Mouse (Mus musculus): Measurements from ENCODE around the gene Olfr211. TPM values are rescaled to one million over a fixed set of nuclear protein-coding genes. Genes with fewer than 3 reads are reported as not detected.

Gene Olfr211
- polyA plus RNA-seq, 1 experiment: not detected

GRCm38 (mm10) chr6:116542500-116542899, 53.6 kb downstream of the Olfr211 start:
- no peak for TF ChIP-seq GATA1 (IDR thresholded peaks at IDR 0.05; ENCODE audit: low read length)

Other genes with a start within 250 kb of the Olfr211 start
- 0.90 and 1.8 TPM in 2 replicates for gene Zfand4, start 224.9 kb upstream of the Olfr211 start, polyA plus RNA-seq (2012)
- gene March8, start 151.1 kb upstream of the Olfr211 start, polyA plus RNA-seq (2012): 9.5 and 13.7 TPM in 2 replicates
- gene Alox5, start 27.9 kb upstream of the Olfr211 start, polyA plus RNA-seq (2012): 0.12 TPM in 2 replicates
- not detected in 2 replicates for gene Olfr212, start 17.4 kb downstream of the Olfr211 start, polyA plus RNA-seq (2012)
- not detected in 2 replicates for gene Olfr213, start 49.4 kb downstream of the Olfr211 start, polyA plus RNA-seq (2012)
- gene Gm5580, start 62.0 kb downstream of the Olfr211 start, polyA plus RNA-seq (2012): 0.17 and 0.25 TPM in 2 replicates
- not detected in 2 replicates for gene Olfr214, start 65.1 kb downstream of the Olfr211 start, polyA plus RNA-seq (2012)
- gene Olfr215, start 95.1 kb downstream of the Olfr211 start, polyA plus RNA-seq (2012): not detected in 2 replicates
- gene Zfp422, start 139.9 kb downstream of the Olfr211 start, polyA plus RNA-seq (2012): not detected in 2 replicates
- not detected in 2 replicates for gene Depp1, start 161.5 kb downstream of the Olfr211 start, polyA plus RNA-seq (2012)
- gene Rassf4, start 184.9 kb downstream of the Olfr211 start, polyA plus RNA-seq (2012): not detected in 2 replicates
- gene Tmem72, start 227.8 kb downstream of the Olfr211 start, polyA plus RNA-seq (2012): under 0.01 TPM in 1 of 2 replicates, not detected in the other

Measured in G1E-ER4 (cell line).